Mouse (Mus musculus) stomach, embryonic 14.5 days (tissue): ENCODE data around the gene Nrip3. TPM values are rescaled to one million over a fixed set of nuclear protein-coding genes. Genes with fewer than 3 reads are reported as not detected.
A peak's percentile ranks its signal among the peaks of the same experiment; 100 is the strongest.

Experiments used
- ATAC-seq: fragments of 200-750 bp; cut with Nextera tagmentation; 2 replicates; pipeline ENCODE4 v1.8.0; 2017; ENCODE audit warnings: low read depth, moderate TSS enrichment; ENCODE audit not compliant: insufficient number of reproducible peaks, insufficient read depth, low FRiP score
- H3K27ac ChIP-seq: fragments of 300-500 bp; sonication (generic); 2 replicates; pipeline ENCODE4 v1.5.1; 2014; ENCODE audit warnings: mild to moderate bottlenecking, low read length, moderate library complexity, mixed read lengths
- H3K27me3 ChIP-seq: fragments of 300-500 bp; sonication (generic); 2 replicates; pipeline ENCODE4 v1.6.1; 2014; ENCODE audit warnings: low read length, control low read depth, mixed read lengths; ENCODE audit not compliant: control insufficient read depth, insufficient read depth
- H3K36me3 ChIP-seq: fragments of 300-500 bp; sonication (generic); 2 replicates; pipeline ENCODE4 v1.6.1; 2014; ENCODE audit warnings: mild to moderate bottlenecking, control low read depth, low read length, moderate library complexity, mixed read lengths; ENCODE audit not compliant: control insufficient read depth, insufficient read depth
- H3K4me1 ChIP-seq: fragments of 300-500 bp; sonication (generic); 2 replicates; pipeline ENCODE4 v1.6.1; 2014; ENCODE audit warnings: low read length, control low read depth, mixed read lengths; ENCODE audit not compliant: control insufficient read depth, insufficient read depth
- H3K4me2 ChIP-seq: fragments of 300-500 bp; sonication (generic); replicated peaks from 2 replicates; pipeline ENCODE4 v1.6.1; 2014; ENCODE audit warnings: low read depth, low read length, control low read depth
- H3K4me3 ChIP-seq: fragments of 300-500 bp; sonication (generic); 2 replicates; pipeline ENCODE4 v1.5.1; 2014; ENCODE audit warnings: low read depth, low read length, control low read depth
- H3K9ac ChIP-seq: fragments of 300-500 bp; sonication (generic); replicated peaks from 2 replicates; pipeline ENCODE4 v1.6.1; 2014; ENCODE audit warnings: low read depth, mild to moderate bottlenecking, control low read depth, low read length, moderate library complexity, mixed read lengths
- H3K9me3 ChIP-seq: fragments of 300-500 bp; sonication (generic); 2 replicates; pipeline ENCODE4 v1.6.1; 2016; ENCODE audit warnings: low read depth, low read length, control low read depth; ENCODE audit not compliant: control insufficient read depth
- WGBS: fragments of 180-500 bp; shearing (Covaris S2); extraction: QIAGEN DNeasy Blood & Tissue Kit; methylation state at CpG from one replicate; pipeline ENCODE4 v1.1.7; 2014; 5-methylcytosine and 5-hydroxymethylcytosine counted together
- polyA plus RNA-seq: library from polyadenylated mRNA; unstranded; fragments of >200 nt; fragmentation: Nextera tagmentation; extraction: Ambion mirVana; gene quantifications from 2 replicates; pipeline ENCODE4 v1.2.1, GENCODE M21; 2014

Gene Nrip3
- polyA plus RNA-seq, 1 experiment from 2014 or later: 0.94 TPM

DNA sequence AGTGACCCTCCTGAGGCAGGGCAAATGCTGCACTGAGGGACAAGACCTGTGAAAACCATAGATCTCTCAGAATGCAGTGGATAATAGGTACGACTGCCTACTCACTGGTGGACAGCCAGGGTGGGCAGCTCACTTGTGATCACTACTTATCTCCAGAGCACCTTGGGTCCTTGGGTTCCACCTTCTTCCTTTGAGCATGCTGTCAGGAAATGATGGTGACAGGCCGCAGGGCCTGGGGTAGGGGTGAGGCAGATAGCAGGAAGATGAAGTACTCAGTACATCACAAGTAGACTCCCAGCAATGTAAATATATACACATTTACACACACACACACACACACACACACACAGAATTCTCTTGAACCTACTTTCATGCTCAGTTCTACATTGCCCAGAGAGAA is 6.0 kb upstream of the Nrip3 start:
- no peak for ATAC-seq
- no peaks in the 10 kb centered on the region for H3K27me3 ChIP-seq
- no peak overlapping the region for H3K9ac ChIP-seq
- H3K36me3 ChIP-seq: no peaks in the 10 kb centered on the region
- H3K9me3 ChIP-seq: no peaks in the 10 kb centered on the region
- no peak overlapping the region for H3K27ac ChIP-seq
- no peaks in the 10 kb centered on the region for H3K4me1 ChIP-seq
- H3K4me3 ChIP-seq: no peak overlapping the region
- H3K4me2 ChIP-seq: no peak overlapping the region
- WGBS: 71% methylated on average over 2 of the region's 2 CpGs

DNA sequence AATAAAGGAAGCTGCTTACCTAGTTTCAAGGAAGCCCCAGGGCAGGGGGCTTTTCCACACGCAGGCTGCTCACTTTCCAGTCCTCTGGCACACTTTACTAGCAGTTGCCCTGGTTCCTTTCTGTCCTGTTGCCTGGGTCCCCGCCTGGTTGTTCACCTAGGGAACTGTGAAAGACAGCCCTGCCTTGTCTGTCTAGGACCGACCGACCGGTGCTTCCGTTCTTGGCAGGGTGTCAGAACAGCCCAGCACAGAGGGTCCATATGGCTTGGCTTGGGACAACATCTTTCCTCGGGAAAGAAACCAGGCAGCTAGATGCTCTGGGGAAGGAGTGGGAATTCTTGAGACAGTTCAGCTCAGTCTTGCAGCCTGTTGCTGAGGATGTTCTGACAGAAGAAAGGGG is 1.5 kb upstream of the Nrip3 start:
- Histone ChIP-seq H3K27ac (no peak overlapping the region), H3K27me3 (peaks cover 10% of the 10 kb centered on the region), H3K4me1 (peaks cover 5% of the 10 kb centered on the region; the same call in 1 of the 2 replicates), H3K36me3 (no peaks in the 10 kb centered on the region), H3K4me2 (no peak overlapping the region), H3K9ac (no peak overlapping the region), H3K9me3 (no peaks in the 10 kb centered on the region), H3K4me3 (no peak overlapping the region)
- WGBS: 39% methylated on average over 7 of the region's 7 CpGs
- no peak for ATAC-seq

DNA sequence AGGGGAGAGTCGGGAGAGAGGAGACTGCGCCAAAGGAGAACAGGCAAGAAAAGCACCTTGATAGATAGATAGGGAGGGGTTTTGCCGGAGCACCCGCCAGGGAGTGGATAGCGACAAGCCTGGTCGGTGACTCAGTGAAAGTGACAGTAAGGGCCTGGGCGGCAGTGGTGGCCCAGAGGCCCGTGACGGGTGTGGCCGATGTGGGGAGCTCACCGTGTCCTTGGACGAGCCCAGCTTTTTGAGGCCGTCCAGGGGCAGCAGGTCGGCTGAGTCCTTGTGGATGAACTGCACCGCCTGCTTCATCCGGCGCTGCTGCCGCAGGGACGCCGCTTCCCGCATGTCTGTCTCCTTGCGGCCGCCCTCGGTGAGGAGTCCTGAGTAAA is 747 bp downstream of the Nrip3 start:
- ATAC-seq: peak; percentile 20; the same call in 1 of the 2 replicates
- Histone ChIP-seq H3K9ac (no peak overlapping the region), H3K27ac (no peak overlapping the region), H3K9me3 (no peaks in the 10 kb centered on the region), H3K36me3 (no peaks in the 10 kb centered on the region), H3K4me3 (peak overlapping the region; percentile 40), H3K4me1 (peaks cover 5% of the 10 kb centered on the region; the same call in 1 of the 2 replicates), H3K4me2 (peak overlapping the region; percentile 97), H3K27me3 (peaks cover 13% of the 10 kb centered on the region)
- WGBS: under 1% methylated on average over 24 of the region's 24 CpGs

DNA sequence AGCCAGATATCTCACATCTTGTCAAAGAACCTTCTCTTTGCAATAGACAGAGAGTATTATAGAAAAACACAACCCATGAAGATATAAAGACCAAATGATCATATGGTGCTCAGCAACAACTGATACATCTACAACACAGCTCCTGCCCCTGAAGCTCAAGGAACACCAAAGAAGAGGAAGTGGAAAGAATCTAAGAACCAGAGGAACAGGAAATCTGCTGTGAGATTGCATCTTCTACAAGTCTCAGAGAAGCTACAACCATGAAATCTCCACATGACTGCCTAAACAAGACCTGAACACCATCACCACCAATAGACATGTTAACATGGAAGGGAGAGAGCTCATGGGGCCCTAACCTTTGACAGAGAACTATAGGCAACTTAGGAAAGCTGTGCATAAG is 9.6 kb downstream of the Nrip3 start:
- Histone ChIP-seq H3K4me2 (no peak overlapping the region), H3K9me3 (no peaks in the 10 kb centered on the region), H3K4me3 (no peak overlapping the region), H3K27me3 (no peaks in the 10 kb centered on the region), H3K27ac (no peak overlapping the region), H3K4me1 (no peaks in the 10 kb centered on the region), H3K36me3 (no peaks in the 10 kb centered on the region), H3K9ac (no peak overlapping the region)
- ATAC-seq: no peak

DNA sequence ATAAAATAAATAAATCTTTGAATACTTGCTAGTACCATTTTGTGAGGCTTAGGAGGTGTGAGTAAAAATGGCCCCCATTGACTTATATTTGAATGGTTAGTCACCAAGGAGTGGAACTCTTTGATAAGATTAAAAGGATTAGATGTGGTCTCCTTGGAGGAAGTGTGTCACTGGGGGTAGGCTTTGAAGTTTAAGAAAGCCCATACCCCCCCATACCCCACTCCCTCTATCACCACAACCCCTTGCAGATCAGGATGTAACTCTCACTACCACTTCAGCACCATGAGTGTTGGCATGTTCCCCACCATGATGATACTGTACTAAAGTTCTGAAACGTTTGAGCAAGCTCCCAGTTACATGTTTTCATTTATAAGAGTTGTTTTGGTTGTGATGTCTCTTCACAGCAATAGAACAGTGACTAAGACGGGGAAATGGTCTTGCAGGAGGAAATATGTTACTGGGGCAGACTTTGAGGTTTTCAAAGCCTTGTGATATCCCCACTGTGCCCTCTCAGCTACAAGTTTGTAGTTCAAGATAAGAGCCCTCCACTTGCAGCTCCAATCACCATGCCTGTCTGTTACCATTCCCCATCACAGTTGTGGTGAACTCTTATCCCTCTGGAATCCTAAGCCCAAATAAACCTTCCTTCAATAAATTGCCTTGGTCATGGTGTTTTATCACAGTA is 13.0 kb downstream of the Nrip3 start:
- WGBS: 51% methylated on average over 2 of the region's 2 CpGs

DNA sequence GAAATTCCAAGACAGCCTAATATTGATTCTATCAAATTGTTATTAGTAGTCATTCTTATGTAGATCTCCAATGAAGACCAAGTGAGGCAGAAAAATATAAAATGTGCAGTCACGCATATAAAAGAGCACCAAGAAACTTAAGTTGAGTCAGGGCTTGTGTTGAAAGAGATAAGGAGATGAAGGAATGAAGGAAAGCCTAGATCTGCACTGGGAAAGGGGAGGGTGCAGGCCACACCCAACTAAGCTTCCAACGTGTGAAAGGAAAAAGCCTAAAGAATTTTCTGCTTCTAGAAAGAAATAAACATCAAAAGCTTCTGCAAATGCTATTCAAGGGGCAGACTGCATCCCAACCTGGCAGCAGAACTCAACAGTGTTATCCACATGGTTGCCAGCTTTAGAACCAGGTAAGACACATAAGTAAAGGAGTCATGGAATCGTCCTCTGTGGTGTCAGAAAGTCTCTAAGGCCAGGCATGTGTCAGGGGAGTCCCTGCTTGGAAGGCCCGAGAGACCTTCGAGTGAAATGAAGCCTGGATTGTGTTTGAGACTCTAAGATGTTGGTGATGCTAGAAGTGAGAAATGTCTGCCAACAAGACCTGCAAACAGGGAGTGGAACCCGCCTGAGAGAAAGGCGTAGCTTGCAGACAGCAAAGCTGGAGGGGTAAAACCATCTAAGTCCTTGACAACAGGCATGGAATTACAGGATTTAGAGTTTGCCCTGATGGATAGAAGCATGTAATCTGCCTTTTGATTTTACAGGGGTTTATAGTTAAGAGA is 14.1 kb downstream of the Nrip3 start:
- H3K4me2 ChIP-seq: no peak overlapping the region
- WGBS: 75% methylated on average over 7 of the region's 7 CpGs
- H3K4me1 ChIP-seq: no peaks in the 10 kb centered on the region
- H3K27ac ChIP-seq: no peak overlapping the region
- H3K9ac ChIP-seq: no peak overlapping the region
- no peak for ATAC-seq
- no peak overlapping the region for H3K4me3 ChIP-seq
- H3K9me3 ChIP-seq: no peaks in the 10 kb centered on the region
- no peaks in the 10 kb centered on the region for H3K27me3 ChIP-seq
- H3K36me3 ChIP-seq: no peaks in the 10 kb centered on the region

More for the DNA sequence above, 13.0 kb downstream of the Nrip3 start:
- Histone ChIP-seq H3K9ac (no peak overlapping the region), H3K36me3 (no peaks in the 10 kb centered on the region), H3K4me2 (no peak overlapping the region), H3K4me1 (no peaks in the 10 kb centered on the region), H3K27me3 (no peaks in the 10 kb centered on the region), H3K4me3 (no peak overlapping the region), H3K27ac (no peak overlapping the region), H3K9me3 (no peaks in the 10 kb centered on the region)
- no peak for ATAC-seq

DNA sequence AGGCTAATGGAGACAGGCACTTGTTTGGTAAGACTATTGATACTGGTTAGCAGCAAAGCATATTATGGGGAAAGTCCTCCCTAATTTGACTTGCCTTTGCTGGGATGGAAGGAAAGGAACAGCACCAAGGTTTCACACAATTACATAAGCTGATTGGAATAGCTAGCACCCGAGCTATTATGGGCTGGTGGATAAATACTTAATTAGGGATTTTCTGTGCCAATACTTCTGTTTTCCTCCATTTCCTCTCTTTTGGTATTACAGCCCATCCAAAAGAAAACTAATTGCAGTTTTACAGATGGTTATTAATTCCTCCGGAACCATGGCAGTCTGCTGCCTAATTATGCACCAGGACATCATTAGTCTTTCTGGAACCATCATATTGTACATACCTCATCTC is 17.8 kb downstream of the Nrip3 start:
- 77% methylated on average over 2 of the region's 2 CpGs for WGBS
- Histone ChIP-seq H3K27ac (no peak overlapping the region), H3K9me3 (no peaks in the 10 kb centered on the region), H3K4me2 (no peak overlapping the region), H3K4me3 (no peak overlapping the region), H3K4me1 (no peaks in the 10 kb centered on the region), H3K36me3 (no peaks in the 10 kb centered on the region), H3K27me3 (no peaks in the 10 kb centered on the region), H3K9ac (no peak overlapping the region)
- no peak for ATAC-seq

DNA sequence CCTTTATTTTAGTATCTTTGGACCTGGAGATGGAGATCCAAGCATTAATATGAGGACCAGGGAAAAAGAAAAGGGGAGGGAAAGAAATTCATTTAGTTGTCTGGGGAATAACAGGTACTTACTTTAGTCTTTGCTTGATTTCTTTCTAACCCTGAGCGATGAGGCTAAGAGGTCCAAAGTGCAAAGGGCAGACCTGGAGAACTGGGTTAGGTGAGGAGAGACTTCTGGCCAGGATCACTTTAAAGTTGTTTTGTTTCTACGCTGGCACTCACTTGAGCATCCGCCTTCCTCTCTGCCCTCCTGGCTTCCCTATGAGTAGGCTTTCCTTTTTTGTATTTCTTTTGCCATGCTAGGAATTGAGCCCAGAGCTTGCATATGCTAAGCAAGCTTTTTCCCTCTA is 25.5 kb downstream of the Nrip3 start:
- 89% methylated on average over 3 of the region's 3 CpGs for WGBS
- peaks cover 8% of the 10 kb centered on the region; the same call in 1 of the 2 replicates for H3K4me1 ChIP-seq
- H3K27ac ChIP-seq: no peak overlapping the region
- H3K9ac ChIP-seq: no peak overlapping the region
- no peak for ATAC-seq
- no peak overlapping the region for H3K4me2 ChIP-seq
- H3K4me3 ChIP-seq: no peak overlapping the region
- no peaks in the 10 kb centered on the region for H3K9me3 ChIP-seq
- no peaks in the 10 kb centered on the region for H3K27me3 ChIP-seq
- no peaks in the 10 kb centered on the region for H3K36me3 ChIP-seq
